Mouse (Mus musculus) small intestine, adult 2 months (tissue): ENCODE measurements around the gene Pithd1. TPM values are rescaled to one million over a fixed set of nuclear protein-coding genes. Genes with fewer than 3 reads are reported as not detected.

Experiments
- H3K27ac ChIP-seq: fragments of 200-500 bp; 2 replicates; pipeline ENCODE4 v1.5.1; 2012; ENCODE audit warnings: low read depth, low read length, control low read depth, inconsistent platforms; ENCODE audit not compliant: insufficient read depth
- H3K27me3 ChIP-seq: fragments of 200-500 bp; 2 replicates; pipeline ENCODE4 v1.6.1; 2012; ENCODE audit warnings: mild to moderate bottlenecking, moderate library complexity, low read length, inconsistent platforms; ENCODE audit not compliant: control insufficient read depth, insufficient read depth
- H3K36me3 ChIP-seq: fragments of 200-500 bp; 2 replicates; pipeline ENCODE4 v1.6.1; 2012; ENCODE audit warnings: mild to moderate bottlenecking, low read length, control low read depth, inconsistent platforms; ENCODE audit not compliant: control insufficient read depth, insufficient read depth
- H3K4me1 ChIP-seq: fragments of 200-500 bp; 2 replicates; pipeline ENCODE4 v1.6.1; 2012; ENCODE audit warnings: low read length, inconsistent platforms, mixed read lengths; ENCODE audit not compliant: control insufficient read depth, insufficient read depth, insufficient read length
- H3K4me3 ChIP-seq: fragments of 200-500 bp; 2 replicates; pipeline ENCODE4 v1.5.1; 2012; ENCODE audit warnings: low read depth, mild to moderate bottlenecking, control low read depth, inconsistent platforms, low read length, moderate library complexity
- CTCF ChIP-seq: fragments of 200-500 bp; IDR thresholded peaks from 2 replicates; pipeline ENCODE4 v1.5.1; 2012; ENCODE audit warnings: low read depth, mild to moderate bottlenecking, control low read depth, inconsistent platforms, low read length, moderate library complexity, mixed read lengths; ENCODE audit not compliant: insufficient replicate concordance, insufficient read length; ENCODE audit errors: extremely low read depth
- POLR2A ChIP-seq: fragments of 200-500 bp; IDR thresholded peaks from 2 replicates; pipeline ENCODE4 v1.6.1; 2012; ENCODE audit warnings: low read depth, mild to moderate bottlenecking, control low read depth, inconsistent platforms, low read length, moderate library complexity
- WGBS: fragments of 180-500 bp; shearing (Covaris S2); methylation state at CpG from one replicate; pipeline ENCODE4 v1.1.7; 2018; 5-methylcytosine and 5-hydroxymethylcytosine counted together
- polyA plus RNA-seq: library from polyadenylated mRNA; depleted of rRNA; stranded (reverse); fragments of >200 nt; gene quantifications from 2 replicates; pipeline ENCODE4 v1.2.3, GENCODE M21; 2012

Pithd1 gene
- polyA plus RNA-seq, 1 experiment, result 60.0 TPM

DNA sequence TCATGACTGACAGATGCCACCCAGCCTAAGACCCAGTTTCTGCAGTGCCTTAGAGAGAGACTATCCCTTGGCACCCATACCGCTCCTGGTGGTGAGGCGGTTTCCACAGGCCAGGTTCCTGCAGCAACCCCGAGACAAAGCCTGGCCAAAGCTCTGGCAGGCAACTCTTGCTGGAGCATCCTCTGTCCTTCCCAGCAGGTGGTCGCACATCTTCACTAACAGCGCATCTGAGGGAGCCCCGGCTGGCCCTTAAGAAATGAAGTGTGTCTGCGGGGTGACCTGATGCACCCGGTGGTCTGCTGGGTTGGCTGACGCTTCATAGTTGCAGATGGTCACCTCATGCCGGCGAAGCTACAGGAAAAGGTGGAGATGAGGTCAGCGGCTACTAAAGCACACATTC lies 10.9 kb downstream of the Pithd1 start:
- no peak for TF ChIP-seq CTCF
- no peak for TF ChIP-seq POLR2A
- H3K36me3 ChIP-seq, result peaks cover 31% of the 10 kb centered on the region
- H3K4me1 ChIP-seq, result peaks cover 22% of the 10 kb centered on the region
- H3K27ac ChIP-seq, result no peak overlapping the region
- H3K27me3 ChIP-seq, result no peaks in the 10 kb centered on the region
- H3K4me3 ChIP-seq, result no peak overlapping the region
- 94% methylated on average over 12 of the region's 12 CpGs for WGBS

DNA sequence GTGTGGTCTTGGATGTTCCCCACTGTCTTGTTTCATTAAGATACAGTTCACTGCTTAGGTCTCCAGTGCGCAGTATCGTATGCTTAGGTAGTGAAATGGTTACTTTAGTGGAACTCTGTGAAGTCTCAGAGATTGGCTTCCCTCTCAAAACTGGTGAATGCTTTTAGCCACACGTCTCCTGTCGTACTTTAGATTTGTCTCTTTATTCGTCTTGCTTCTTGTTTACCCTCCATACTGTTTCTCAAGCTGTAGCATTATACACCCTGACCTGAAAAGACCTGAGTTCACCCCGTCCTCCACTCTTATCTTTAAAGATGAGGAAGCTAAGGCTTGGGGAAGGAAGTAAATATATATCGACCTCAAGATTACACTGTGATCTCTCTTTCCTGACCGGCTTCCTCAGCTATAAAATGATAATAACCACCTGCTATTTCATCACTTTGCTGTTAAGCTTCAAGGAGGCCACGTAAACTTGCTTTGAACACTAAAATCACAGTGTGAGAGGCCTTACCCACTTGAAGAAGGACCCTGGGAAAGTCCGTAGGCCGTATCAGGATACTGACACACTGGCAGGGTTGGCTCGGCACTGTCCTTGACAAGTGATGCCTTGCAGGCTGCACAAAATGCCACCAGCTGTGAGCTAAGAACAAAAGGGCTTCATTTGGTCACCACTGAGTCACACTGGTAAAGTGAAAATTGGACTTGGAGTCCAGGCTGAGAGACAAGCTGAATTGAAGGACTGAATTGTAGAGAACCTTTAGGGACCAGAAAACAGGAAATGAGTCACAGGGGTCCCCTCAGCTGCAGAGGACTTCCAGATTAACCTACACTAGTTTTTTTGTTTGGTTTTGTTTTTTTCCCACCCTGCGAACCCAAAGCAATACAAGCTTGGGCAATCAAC lies 13.9 kb downstream of the Pithd1 start:
- peak overlapping the region; percentile 81 for H3K4me3 ChIP-seq
- peaks cover 48% of the 10 kb centered on the region for H3K36me3 ChIP-seq
- H3K4me1 ChIP-seq, result peaks cover 18% of the 10 kb centered on the region
- H3K27me3 ChIP-seq, result no peaks in the 10 kb centered on the region
- no peak for TF ChIP-seq POLR2A
- TF ChIP-seq CTCF, result no peak
- peak overlapping the region; percentile 80 for H3K27ac ChIP-seq
- 21% methylated on average over 13 of the region's 13 CpGs for WGBS

DNA sequence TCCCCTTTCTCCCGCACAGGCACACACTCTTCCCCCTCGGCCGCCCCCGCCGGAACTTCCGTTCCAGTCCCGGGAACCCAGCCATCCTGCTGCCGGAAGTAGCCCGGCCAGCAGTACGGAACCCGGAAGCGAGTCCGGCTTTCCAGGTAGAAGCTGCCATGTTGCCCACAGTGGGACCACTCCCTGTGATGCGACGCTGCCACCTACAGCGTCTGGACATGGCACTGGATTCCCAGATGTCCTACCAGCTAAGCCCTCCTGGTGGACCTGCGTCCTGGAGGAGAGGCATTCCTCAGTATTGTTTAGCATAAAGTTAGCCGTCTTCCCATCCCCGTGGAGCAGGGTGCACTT lies 14.5 kb downstream of the Pithd1 start, which contains the start of gene Lypla2:
Gene Lypla2 (minus strand): TSS at position 71 of the 351 bp plus-strand sequence.
- peak within 1 kb of the TSS; percentile 81 for H3K4me3 ChIP-seq
- H3K27ac ChIP-seq, result peak within 1 kb of the TSS; percentile 80
- WGBS, result under 1% methylated on average over 19 of the region's 19 CpGs
- no peaks in the 10 kb centered on the region for H3K27me3 ChIP-seq
- H3K36me3 ChIP-seq, result peaks cover 52% of the 10 kb centered on the region
- TF ChIP-seq CTCF, result no peak
- peak; percentile 61; the same call in 1 of the 2 replicates for TF ChIP-seq POLR2A
- H3K4me1 ChIP-seq, result peaks cover 18% of the 10 kb centered on the region

DNA sequence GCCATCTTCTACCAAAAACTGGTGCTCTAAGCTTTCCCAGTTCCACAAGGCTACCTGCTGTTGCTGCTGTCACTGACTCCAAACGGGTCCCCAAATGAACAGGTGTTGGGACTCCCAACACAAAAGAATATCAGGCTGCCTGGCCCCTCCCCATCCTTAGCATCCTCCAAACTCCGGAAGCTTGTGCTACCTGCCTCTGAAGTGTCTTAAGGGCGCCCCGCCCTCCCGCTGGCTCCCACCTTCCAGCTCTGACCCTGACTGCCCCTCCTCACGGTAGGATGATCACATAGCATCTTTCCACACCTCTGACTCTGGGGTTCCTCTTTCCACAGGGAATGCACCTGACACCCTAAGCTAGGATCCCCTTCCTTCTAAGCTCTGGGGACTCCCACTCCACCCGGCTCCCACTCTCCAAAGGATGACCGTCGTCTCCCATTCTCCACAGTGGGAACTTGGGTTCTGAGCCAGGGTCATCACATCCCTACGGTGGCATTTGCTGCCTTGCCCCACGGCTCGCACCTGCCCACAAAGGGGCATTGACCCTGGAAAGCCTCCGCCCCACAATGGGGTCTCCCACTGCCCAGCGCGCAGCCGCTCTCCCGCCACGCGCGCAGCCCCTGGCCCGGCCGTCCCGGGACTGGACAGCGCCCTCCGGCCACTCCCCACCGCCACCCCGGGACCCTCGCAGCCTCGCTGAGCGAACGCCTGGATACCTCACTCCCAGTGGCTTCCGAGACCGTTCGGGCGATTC lies 15.1 kb downstream of the Pithd1 start:
- H3K27ac ChIP-seq, result no peak overlapping the region
- peaks cover 55% of the 10 kb centered on the region for H3K36me3 ChIP-seq
- peak overlapping the region; percentile 81 for H3K4me3 ChIP-seq
- no peaks in the 10 kb centered on the region for H3K27me3 ChIP-seq
- 1% methylated on average over 35 of the region's 35 CpGs for WGBS
- TF ChIP-seq POLR2A (no peak), CTCF (no peak)
- H3K4me1 ChIP-seq, result peaks cover 18% of the 10 kb centered on the region

DNA sequence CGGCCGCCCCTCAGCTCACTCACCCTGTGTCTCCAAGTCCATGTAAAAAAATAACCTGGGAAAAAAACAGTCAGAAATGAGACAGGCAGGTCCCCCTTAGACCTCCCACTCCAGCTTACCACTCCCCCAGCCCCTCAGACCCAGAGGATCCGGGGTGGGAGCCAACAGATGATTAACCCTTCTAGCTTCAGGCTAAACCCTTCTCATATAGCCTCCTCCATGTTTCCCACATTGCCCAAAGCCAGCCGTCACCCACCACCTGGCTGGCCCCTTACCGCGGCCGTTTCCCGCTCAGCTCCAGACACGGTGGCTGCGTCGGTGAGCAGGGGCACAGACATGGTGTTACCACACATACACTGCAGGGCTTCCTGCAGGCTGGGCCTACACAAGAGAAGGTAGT lies 16.5 kb downstream of the Pithd1 start:
- H3K36me3 ChIP-seq, result peaks cover 54% of the 10 kb centered on the region
- 90% methylated on average over 11 of the region's 11 CpGs for WGBS

DNA sequence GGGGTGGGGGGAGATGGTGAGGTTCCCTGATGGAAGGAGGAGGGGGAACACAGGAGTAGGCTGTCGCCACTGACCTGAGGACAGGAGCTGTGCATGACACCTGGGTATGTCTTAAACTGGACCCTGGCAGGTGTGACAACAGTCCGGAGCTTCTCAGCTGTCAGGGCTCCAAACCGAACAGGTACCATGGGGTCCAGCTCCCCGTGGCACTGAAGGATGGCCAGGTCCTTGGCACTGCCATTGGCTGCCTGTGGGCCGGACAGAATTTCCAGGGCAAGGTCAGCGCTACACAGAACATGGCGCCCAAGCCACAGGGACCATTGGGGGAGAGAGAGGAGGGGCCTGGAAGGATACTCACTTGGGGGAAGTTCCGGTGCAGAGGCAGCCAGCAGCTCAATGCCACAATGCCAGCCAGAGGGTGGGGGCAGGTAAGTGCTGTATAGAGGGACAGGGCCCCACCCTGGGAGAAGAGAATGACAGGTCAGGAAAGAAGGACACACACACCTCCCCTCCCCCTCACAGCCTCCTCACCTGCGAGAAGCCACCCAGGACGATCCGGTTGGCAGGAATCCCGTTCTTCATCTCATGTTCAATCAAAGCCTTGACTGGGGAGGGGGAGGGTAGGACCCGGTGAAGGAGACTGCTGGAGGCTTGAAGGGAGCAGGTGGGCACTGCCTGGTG lies 17.9 kb downstream of the Pithd1 start:
- WGBS, result 75% methylated on average over 13 of the region's 13 CpGs
- H3K27ac ChIP-seq, result no peak overlapping the region
- peaks cover 23% of the 10 kb centered on the region for H3K4me1 ChIP-seq
- TF ChIP-seq POLR2A (no peak), CTCF (no peak)
- H3K4me3 ChIP-seq, result no peak overlapping the region
- H3K36me3 ChIP-seq, result peaks cover 48% of the 10 kb centered on the region
- no peaks in the 10 kb centered on the region for H3K27me3 ChIP-seq

More for the DNA sequence above, 16.5 kb downstream of the Pithd1 start:
- H3K27ac ChIP-seq, result no peak overlapping the region
- no peaks in the 10 kb centered on the region for H3K27me3 ChIP-seq
- H3K4me1 ChIP-seq, result peaks cover 18% of the 10 kb centered on the region
- TF ChIP-seq POLR2A (no peak), CTCF (no peak)
- H3K4me3 ChIP-seq, result no peak overlapping the region
